Mouse (Mus musculus) right cerebral cortex, postnatal 14 days (tissue): ENCODE data around the gene Lhfpl4.

Experiments
- DNase-seq: peaks from one replicate; pipeline ENCODE4 v3.0.0; 2022

The Lhfpl4 gene

GRCm38 (mm10) chr6:113168316-113168975 is 26.7 kb downstream of the Lhfpl4 start:
- DNase-seq = no peak

- peak; percentile 65 for DNase-seq
These were observed 28.4 kb downstream of the Lhfpl4 start for GRCm38 (mm10) chr6:113166661-113167251.

- no peak for DNase-seq
These were observed 31.7 kb downstream of the Lhfpl4 start for GRCm38 (mm10) chr6:113163513-113163912.

GRCm38 (mm10) chr6:113161982-113162381 is 33.2 kb downstream of the Lhfpl4 start:
- no peak for DNase-seq

GRCm38 (mm10) chr6:113160106-113160505 is 35.1 kb downstream of the Lhfpl4 start:
- DNase-seq = no peak

- DNase-seq = no peak
These were observed 39.1 kb downstream of the Lhfpl4 start for GRCm38 (mm10) chr6:113156064-113156463.

GRCm38 (mm10) chr6:113154886-113155285 is 40.3 kb downstream of the Lhfpl4 start:
- no peak for DNase-seq

GRCm38 (mm10) chr6:113154071-113154470 is 41.1 kb downstream of the Lhfpl4 start:
- DNase-seq = no peak

GRCm38 (mm10) chr6:113145249-113145648 is 49.9 kb downstream of the Lhfpl4 start:
- no peak for DNase-seq

- DNase-seq = no peak
These were observed 50.4 kb downstream of the Lhfpl4 start for GRCm38 (mm10) chr6:113144764-113145163.

- no peak for DNase-seq
These were observed 53.6 kb downstream of the Lhfpl4 start for GRCm38 (mm10) chr6:113141389-113142094.

GRCm38 (mm10) chr6:113133360-113133759 is 61.8 kb downstream of the Lhfpl4 start:
- no peak for DNase-seq

GRCm38 (mm10) chr6:113120806-113121205 is 74.4 kb downstream of the Lhfpl4 start:
- DNase-seq = no peak
